Mouse (Mus musculus): ENCODE results near the gene Reg1.
"Not testable (repeated sequence)": the region's sequence is repeated elsewhere in the genome, so short reads cannot be mapped to it uniquely, and the experiment has no call there.

The Reg1 gene

GRCm38 (mm10) chr6:78422411-78422810 is at the start of gene Reg1:
Reg1 (plus strand) TSS chr6:78422711.
- DNase-seq (ENCODE audit: low spot score) = not testable (repeated sequence)

- no peak for DNase-seq (ENCODE audit: low spot score)
Measured at GRCm38 (mm10) chr6:78378765-78379164, 43.7 kb upstream of the Reg1 start, which contains the start of gene Reg3d. Reg3d (minus strand) TSS chr6:78378865.

GRCm38 (mm10) chr6:78380409-78380808 is 42.1 kb upstream of the Reg1 start, which contains the start of gene Reg3a:
Reg3a (plus strand) TSS chr6:78380709.
- DNase-seq (ENCODE audit: low spot score) = no peak

GRCm38 (mm10) chr6:78385609-78386008 is 36.9 kb upstream of the Reg1 start:
- no peak for DNase-seq (ENCODE audit: low spot score)

- DNase-seq (ENCODE audit: low spot score) = not testable (repeated sequence)
Measured at GRCm38 (mm10) chr6:78395323-78395722, 27.2 kb upstream of the Reg1 start, which contains the start of gene Reg2. Reg2 (plus strand) TSS chr6:78395623.

GRCm38 (mm10) chr6:78425497-78425896 is 3.0 kb downstream of the Reg1 start:
- no peak for DNase-seq (ENCODE audit: low spot score)

- no peak for DNase-seq (ENCODE audit: low spot score)
Measured at GRCm38 (mm10) chr6:78447202-78447601, 24.7 kb downstream of the Reg1 start.

- DNase-seq (ENCODE audit: low spot score) = no peak
Measured at GRCm38 (mm10) chr6:78448409-78448808, 25.9 kb downstream of the Reg1 start.

- DNase-seq (ENCODE audit: low spot score) = no peak
Measured at GRCm38 (mm10) chr6:78452804-78453203, 30.3 kb downstream of the Reg1 start.

- DNase-seq (ENCODE audit: low spot score) = no peak
Measured at GRCm38 (mm10) chr6:78460191-78460825, 37.8 kb downstream of the Reg1 start.

- no peak for DNase-seq (ENCODE audit: low spot score)
Measured at GRCm38 (mm10) chr6:78462360-78462759, 39.8 kb downstream of the Reg1 start.

- DNase-seq (ENCODE audit: low spot score) = no peak
Measured at GRCm38 (mm10) chr6:78463266-78463665, 40.8 kb downstream of the Reg1 start.

- DNase-seq (ENCODE audit: low spot score) = no peak
Measured at GRCm38 (mm10) chr6:78468772-78469171, 46.3 kb downstream of the Reg1 start, which contains the start of gene Reg3g. Reg3g (minus strand) TSS chr6:78468872.

GRCm38 (mm10) chr6:78469287-78469686 is 46.8 kb downstream of the Reg1 start:
- DNase-seq (ENCODE audit: low spot score) = no peak
